Mouse (Mus musculus) natural killer cell, adult 2 months (primary cell): ENCODE measurements around the gene Sh3tc1.

Experiments used
- DNase-seq, 2 experiments: peaks; one replicate each; pipeline ENCODE4 v3.0.0; 2022; ENCODE audit warnings: low spot score in 2 of 2

Gene Sh3tc1

DNA sequence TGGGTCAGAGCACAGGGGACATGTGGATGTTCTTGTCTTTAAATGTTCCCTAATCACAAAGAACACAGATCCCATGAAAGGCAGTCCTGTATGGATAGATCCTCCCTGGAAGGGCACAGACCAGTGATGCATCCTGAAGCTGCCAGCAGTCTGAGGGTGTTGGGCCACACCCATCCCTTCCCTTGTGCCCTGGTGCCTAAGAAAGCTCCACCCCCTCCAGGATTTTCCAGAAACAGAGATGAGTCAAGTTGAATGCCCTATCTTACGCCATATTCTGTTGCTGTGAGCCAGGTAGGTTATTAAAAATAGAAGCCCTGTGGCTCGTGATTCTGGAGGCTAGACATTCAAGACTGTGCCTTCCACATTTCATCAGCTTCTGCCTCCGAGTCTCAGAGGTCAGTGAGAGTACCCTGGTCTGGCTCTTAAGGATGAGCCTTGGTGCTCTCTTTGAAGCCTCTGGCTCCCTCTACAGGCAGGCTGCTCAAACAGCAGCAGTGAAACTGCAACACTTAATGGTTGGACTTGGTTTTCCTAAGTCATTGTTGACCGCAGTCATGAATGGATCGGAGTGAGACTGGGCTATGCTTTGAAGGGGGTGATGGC, 15.4 kb upstream of the Sh3tc1 start:
- DNase-seq, result peak; percentile 29 to 35

GRCm38 (mm10) chr5:35751016-35751415, 11.2 kb upstream of the Sh3tc1 start:
- DNase-seq, result no peak

DNA sequence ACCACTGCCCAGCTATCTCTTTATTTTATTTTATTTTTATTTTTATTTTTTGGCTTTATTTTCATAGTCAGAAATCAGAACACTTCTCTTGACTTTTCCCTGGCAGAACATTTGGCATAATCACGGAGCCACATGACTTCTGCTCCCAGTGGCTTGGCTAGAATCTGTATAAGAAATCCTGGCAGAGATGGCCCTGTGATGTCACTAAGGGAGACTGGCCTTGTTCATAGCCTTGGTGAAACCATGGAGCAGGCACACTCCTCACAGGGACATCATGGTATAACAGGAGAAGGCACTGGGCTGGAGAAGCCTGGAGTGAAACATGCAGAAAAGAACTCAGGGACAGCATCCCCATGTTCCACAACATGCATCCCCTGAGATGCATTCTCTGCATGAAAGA, 10.2 kb upstream of the Sh3tc1 start:
- no peak for DNase-seq

GRCm38 (mm10) chr5:35749416-35749815, 9.6 kb upstream of the Sh3tc1 start:
- no peak for DNase-seq

DNA sequence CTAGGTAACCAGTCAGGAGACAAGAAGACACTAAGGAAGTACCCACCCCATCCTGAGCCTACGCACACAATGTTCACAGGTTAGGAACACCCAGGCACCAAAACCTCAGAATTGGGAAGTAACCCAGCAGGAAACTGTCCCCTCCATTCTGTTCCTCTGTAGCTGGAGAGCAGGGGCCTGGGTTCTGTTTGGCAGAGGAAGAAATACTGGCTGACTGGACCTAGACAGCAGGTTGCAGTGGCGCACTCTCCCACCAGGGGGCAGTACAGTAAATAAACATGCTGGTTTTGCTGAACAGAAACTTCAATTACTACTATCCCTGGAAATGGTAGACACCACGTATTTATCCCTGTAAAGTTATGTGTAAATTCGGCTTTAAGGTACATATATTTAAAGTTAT, 7.1 kb upstream of the Sh3tc1 start:
- peak; percentile 39 to 66 for DNase-seq

DNA sequence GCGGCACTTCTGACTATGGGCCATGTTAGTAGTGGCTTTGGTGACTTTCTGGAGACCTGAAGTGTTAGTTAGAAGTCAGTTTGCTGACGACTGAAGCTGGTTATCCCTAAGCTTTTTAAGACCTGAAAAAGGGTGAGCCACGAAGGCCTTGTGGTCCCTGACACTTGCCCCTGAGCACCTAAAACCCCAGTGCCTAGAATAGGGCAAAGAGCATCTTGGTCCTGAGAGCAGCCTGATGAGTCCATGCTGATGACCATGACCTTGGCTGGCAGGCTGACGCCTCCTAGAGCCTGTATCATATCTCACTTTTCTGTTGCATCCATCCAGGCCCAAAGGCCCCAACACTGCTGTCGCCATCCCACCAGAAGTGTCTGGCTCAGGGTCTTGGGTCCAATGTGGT, 5.6 kb upstream of the Sh3tc1 start:
- no peak for DNase-seq

DNA sequence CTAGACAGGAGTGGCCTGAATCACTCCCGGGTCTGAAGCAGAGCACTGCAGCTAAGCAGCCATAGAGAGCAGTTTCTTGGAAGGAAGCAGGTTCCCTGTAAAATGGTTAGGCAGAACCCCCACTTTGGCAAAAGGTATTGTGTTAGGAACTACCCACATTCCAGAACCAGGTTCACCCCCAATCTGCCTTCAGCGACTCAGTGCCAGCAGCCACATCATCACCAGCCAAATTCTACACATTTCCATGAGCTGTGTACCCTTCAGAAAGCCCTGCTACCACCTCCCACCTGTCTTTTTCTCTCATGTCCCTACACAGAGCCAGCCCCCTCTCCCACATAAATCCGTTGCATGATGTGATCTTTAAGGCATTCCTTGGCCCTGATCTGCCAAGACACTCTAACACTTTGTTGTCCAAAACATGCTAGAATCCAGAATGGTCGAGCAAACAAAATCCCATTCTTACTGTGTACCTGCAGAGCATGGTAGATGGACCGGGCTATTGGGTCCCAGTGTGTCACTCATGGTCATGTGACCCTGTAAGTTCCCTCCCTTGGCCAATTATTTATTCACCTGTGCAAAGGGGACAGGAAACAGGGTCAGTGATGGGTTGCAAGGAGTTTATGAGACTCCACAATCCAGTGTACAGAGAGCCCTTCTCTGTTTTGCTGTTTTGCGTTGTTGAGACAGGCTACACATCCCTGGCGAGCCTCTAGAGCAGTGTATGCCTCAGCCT, 4.4 kb upstream of the Sh3tc1 start:
- DNase-seq, result no peak

DNA sequence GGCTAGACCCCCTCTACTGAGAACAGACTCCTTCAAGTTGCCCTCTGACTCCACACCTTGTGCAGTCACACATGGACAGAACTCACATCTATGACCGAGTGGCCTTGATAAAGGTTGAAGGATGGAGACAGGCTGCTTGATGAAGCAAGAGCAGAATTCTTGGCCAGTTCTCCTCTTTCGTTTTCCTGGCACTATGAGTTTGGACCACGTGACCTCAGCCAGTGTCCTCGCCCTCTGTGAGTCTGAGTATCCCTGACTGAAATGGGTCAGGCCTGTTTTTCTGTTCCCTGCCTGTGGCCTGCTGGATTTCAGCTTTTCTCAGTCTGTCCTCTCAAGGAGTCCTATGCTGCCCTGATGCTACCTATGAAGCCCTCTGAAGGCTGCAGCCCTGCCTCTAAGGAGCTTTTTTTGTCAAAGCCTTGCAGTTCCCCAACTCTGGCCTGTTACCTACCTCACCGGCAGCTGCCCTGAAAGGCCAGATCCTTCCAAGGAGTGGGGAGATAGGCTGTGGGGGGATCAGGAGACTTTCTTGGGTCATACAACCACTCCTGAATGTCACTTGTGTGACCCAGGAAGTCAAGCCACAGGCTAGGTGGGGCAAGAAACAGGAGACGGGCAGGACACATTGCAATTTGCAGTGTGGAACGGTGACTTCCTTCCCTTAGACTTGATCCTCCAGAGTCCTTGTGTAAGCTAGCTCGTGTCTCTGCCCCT, 3.6 kb upstream of the Sh3tc1 start:
- no peak for DNase-seq

GRCm38 (mm10) chr5:35741225-35741820, 1.5 kb upstream of the Sh3tc1 start:
- no peak for DNase-seq

DNA sequence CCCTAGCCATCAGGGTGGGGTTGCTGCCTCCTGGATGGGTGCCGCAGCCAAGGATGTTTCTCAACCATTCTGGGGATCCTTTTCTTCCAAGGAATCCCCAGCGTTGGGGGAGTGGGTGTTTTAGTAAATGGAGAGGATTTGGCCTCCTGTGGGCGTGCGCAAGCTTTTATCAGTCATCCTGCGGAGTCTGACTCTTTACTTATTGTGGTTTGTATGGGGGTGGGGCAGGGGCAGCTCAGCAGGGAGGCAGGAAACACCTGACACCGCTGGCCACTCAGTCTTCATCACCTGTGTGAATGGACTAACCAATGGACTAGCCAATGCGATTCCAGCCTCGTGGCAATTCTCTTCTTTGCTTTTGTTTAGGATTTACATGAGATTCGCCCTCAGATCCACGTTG, 929 bp upstream of the Sh3tc1 start:
- no peak for DNase-seq

DNA sequence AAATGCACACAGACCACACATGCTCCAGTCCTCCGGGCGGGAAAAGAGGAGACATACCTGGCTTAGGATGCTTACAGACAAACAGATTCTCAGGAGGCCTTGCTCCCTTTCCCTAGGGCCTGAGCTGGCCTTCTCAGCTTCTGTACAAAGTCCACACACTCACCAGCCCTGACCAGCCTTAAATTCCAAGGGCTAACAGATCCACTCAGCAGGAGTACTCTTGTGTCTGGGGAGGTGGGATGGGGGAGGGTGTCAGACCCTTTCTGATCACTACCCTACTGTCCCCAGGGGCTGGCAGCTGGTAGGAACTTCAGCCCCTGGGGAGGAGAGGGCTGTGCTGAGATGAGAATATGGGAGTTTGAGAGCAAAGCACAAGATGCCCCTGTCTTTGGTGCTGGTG, 782 bp downstream of the Sh3tc1 start:
- DNase-seq, result no peak

DNA sequence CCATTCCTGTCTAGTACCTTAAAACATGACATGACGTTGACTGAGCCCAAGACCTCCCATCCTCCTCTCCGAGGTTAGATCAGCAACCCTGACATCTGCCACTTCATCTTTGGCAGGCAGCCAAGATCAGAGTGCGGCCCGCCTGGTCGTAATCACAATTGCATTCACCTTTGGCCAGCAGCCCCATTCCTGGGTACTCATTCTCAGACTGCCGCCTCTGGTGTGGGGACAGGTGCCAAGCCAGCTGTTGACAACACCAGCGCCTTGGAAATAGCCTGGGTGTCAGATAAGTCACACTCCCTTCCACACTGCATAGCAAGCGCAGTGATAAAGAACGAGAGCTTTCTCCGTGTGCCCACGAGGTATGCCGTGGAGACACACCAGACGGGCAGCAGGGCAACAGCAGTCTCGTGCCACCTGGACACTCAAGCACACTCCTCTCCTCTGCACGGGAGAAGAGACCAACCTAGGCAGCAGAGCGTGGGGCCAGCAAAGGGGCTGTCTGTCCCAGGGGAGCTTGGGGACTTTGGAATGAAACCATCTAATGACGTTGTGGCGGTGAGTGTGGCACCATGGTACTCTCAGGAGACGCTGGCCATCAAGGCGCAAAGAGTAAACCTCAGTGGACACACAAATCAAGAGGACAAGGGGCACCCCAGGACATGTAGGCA, 2.4 kb downstream of the Sh3tc1 start:
- DNase-seq, result no peak

DNA sequence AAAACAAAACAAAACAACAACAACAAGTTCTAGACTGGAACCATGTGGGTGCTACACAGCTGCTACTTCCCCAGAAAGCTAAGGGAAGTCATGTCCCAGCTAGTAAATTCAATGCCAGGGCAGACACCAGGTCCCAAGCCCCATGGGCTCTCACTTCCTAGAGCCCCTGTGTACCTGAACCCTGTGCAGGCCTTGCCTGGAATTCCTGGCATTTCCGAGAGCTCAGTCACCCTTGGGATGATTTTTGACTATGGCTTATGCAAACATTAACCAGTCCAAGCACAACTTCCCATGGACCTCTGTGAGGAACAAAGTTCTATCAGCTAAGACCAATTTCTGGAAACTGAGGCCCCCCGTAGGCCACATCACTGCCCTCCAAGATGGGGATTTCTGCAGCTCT, 6.3 kb downstream of the Sh3tc1 start:
- DNase-seq, result no peak

DNA sequence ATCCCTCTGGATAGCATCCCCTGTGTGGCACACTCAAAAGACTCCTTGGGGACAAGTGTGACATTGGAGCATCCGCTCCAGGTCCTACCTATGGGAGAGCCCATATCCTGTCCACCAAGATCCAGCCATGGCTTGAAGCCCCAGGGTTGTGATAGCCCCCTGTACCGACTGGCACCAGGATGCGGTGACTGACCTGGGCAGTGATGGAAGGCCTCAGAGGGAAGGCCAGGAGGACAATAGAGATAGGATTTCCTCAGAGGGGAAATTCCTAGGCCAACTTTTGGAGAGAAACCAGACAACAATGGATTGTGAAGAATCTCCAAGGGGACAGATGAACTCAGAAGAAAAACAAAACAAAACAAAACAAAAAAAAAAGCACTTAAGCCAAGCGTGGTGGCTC, 8.8 kb downstream of the Sh3tc1 start:
- no peak for DNase-seq

DNA sequence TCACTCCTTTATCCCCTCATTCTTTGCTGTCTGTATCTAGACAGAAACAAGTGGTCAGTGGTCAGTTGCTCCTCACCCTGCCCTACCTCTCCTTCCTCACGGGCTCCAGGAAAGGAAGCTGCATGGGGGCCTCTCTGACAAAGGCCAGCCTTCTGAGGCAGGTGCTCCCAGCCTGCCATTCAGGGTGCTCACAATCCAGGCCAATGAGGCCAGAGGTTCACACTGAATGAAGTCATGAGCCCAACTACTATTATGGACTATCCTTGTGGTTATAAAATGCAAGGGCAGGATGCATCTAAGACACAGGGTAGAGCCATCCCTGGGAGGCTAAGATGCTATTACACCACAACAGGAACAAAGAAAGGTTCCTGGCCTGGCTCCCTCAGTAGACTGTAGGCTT, 9.2 kb downstream of the Sh3tc1 start:
- no peak for DNase-seq

DNA sequence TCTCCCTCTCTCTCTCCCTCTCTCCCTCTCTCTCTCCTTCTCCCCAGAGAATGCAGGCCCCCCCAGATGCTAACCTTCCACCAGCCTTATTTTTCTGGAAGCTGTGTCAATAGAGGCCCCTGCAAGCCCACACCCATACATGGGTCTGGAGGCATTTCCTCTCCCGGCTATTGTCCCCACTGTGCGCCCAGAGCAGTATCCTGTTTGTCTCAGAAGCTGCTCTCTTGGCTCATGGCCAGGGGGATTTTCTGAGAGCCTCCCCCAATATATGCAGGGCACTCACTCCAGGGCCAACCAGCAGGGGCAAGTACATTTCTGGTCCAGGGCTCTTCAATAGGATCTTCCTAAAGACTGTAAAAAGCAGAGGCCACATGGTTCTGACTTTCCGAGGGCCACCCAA, 9.9 kb downstream of the Sh3tc1 start:
- DNase-seq, result peak; percentile 21 to 42

- DNase-seq, result peak; percentile 72 to 73
These were observed 10.8 kb downstream of the Sh3tc1 start for GRCm38 (mm10) chr5:35728957-35729460.

DNA sequence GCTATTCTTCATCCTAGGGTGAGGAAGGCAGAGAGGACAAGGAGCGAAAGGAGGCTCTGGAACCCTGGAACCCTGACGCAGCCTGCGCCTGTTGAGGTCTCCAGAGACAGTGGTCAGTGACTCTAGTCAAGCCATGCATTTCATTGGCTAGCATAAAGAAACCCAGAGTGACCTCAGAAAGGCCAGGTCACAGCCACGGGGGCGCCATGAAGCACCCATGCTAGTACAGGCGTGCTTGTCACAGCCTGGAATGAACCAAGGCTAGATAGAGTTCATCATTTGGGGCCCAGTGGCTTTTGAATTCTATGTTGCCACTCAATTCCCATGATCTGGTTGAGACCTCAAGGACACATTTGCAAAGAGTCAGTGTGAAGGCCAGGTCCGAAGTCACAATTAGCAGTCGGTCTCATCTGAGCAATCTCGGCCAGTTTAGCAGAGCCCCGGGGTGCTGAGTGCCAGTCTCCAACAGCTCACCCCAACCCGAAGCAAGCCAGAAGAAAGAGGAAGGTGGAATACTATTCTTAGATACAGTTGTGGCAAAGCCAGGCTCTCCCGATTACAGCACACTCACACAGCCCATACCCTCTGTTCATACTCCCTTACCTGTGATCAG, 11.3 kb downstream of the Sh3tc1 start:
- DNase-seq, result no peak

- DNase-seq, result no peak
These were observed 12.3 kb downstream of the Sh3tc1 start for GRCm38 (mm10) chr5:35727447-35727846.

- no peak for DNase-seq
These were observed 13.9 kb downstream of the Sh3tc1 start for GRCm38 (mm10) chr5:35725840-35726239.

DNA sequence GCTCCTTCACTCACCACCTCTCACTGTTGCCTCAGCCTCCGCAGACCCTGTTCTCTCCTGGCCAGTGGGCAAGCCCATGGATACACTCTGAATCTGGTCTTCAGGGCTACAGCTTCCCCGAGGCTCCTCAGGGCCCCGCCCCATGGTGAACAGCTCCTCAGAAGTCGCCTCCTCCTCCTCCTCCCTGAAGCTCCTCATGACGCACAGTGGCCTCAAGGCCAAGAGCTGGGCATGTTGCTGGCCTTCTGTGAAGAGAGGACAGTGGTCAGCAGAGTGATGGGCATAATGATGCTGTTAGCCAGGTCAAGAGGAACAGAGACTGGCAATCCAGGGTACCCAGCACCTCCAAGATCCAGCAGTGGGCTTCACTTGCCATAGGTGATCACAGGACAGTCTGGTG, 15.9 kb downstream of the Sh3tc1 start:
- DNase-seq, result no peak

DNA sequence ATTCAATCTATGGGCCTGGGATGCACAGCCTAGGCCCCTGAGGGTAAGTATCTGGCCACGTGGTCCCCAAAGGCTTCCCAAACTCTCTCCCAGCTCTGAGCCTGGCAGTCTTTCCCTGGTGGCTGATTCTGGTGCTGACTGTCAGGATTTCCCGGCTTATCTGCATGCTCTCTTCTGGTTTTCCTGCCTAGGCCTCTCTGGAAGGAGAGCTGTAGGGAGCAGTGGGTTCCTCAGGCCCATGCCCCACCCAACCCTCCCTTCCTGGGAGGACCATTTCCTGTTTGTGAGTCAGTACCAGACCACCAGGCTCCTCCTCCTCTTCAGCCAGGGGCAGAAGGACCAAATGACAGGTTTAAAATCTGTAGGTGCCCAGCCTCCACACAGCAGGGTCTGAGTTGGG, 17.1 kb downstream of the Sh3tc1 start:
- no peak for DNase-seq
